Mouse (Mus musculus) adrenal gland, adult 18-20 months (tissue): ENCODE measurements around the gene Cd209c. TPM values are rescaled to one million over a fixed set of nuclear protein-coding genes. Genes with fewer than 3 reads are reported as not detected.

Source experiments
- DNase-seq, 2 experiments: peaks; one replicate each; pipeline ENCODE4 v3.0.0; 2021 to 2022; ENCODE audit warnings: low spot score in 2 of 2
- long read RNA-seq, 2 experiments: library from polyadenylated mRNA; stranded (forward); transcript quantifications; one replicate each; pipeline ENCODE4 v2.0.0; 2021
- total RNA-seq, 2 experiments: library from RNA; stranded (reverse); gene quantifications; 1 replicate in 1 of 2; 2 replicates in 1 of 2; pipeline ENCODE4 v1.2.3; 2021

The Cd209c gene
- under 1 TPM; 0.36 to 0.45 TPM for total RNA-seq
- long read RNA-seq, experiment 1: 0 reads
- long read RNA-seq, experiment 2: 0 reads

DNA sequence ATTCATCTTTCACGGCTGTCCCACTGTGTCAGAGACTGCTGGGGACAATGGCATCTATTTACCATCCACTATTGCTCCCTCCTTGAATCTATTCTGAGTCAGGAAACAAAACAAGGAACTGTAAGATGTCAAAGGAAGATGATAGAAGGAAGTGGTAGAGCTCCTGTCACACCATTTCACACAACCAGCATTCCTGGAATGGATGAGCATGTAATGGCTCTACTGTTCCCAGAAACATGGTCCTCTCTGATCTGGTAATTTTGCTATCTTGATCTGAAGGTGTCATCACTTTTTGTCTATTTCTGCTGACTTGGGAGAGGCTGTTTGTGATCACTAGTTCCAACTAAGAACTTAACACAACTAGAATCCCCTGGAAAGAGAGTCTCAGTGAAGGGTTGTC is at the start of gene Cd209c:
Gene Cd209c, minus strand, starts transcription at position 101 of the 400 bp plus-strand sequence.
- no peak for DNase-seq

GRCm38 (mm10) chr8:3994219-3994618 is 39.7 kb upstream of the Cd209c start:
- DNase-seq: no peak

DNA sequence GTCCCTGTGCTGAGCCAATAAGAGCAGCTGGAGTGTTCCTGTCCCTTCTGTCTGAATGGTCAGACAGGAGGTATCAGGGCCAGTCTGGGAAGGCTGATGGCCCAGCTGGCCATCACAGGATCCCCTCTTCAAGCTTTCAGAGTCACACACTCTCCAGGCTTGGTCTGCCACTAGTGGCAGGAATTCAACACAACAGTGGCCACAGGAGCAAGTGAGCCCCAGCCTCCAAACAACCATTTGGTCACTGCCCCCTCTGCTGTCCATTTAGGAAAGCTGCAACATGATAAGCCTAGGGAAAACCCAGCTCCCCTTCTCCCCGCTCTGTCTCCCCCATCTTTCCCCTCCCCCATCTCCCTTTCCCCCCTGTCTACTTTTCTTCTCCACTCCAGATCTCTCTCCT is 1.5 kb upstream of the Cd209c start:
- DNase-seq: peak in 1 of 2 experiments; percentile 18

DNA sequence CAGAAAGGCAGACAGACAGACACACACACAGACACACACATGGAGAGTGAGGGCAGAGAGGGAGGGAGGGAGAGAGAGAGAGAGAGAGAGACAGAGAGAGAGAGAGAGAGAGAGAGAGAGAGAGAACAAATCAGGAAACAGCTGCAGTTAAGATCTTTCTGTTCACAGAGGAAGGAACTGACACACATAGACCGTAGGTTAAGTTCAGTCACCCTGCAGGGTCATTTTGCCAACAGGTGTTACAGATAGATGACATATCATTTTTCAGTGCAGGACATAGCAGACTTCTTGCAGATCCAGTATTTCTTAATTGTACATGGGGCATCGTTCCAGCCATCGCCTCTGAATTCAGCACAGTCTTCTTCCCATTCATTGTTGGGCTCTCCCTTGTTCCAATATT is 14.5 kb downstream of the Cd209c start:
- DNase-seq: no peak

DNA sequence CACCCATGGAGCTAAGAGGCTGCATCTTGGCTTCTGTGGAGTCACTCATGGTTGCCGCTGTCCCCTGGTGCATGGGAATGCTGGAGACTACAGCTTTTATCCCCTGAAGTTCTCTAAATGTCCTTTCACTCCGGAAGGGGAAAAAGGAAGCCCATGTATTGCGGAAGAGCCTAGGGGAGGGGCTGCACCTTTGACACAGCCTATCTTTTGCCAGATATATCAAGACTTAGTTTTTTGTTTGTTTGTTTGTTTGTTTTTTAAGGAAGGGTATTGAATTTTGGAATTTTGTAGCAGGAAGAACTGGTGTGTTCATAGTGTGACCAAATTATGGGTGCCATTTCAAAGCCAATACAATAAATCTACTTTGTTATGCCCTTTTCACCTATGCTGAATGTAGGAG is 27.8 kb downstream of the Cd209c start, which contains the start of gene Cd209b:
Gene Cd209b, minus strand, starts transcription at position 101 of the 400 bp plus-strand sequence.
- no peak for DNase-seq

Other genes with a start within 250 kb of the Cd209c start
- gene Clec4g, start 234.1 kb downstream of the Cd209c start, total RNA-seq: not detected
- gene Cd209a, start 205.8 kb downstream of the Cd209c start, total RNA-seq: 1 to 10 TPM in 1 of 2 experiments, under 1 TPM in 1; 0.40 to 1.7 TPM
- gene Cd209e, start 100.4 kb downstream of the Cd209c start, total RNA-seq: not detected
- 1 to 10 TPM; 1.0 to 4.9 TPM for gene Cd209d, start 76.2 kb downstream of the Cd209c start, total RNA-seq
- 1 to 10 TPM; 1.1 to 3.0 TPM for gene Cd209b, start 27.9 kb downstream of the Cd209c start, total RNA-seq
- gene Cd209f, start 151.1 kb upstream of the Cd209c start, total RNA-seq: 1 to 10 TPM; 1.3 to 5.5 TPM
- gene Cd209g, start 179.4 kb upstream of the Cd209c start, total RNA-seq: 1 to 10 TPM in 1 of 2 experiments, under 1 TPM in 1; 0.50 to 1.6 TPM
- 10 to 100 TPM; 37.4 to 38.8 TPM for gene Evi5l, start 211.8 kb upstream of the Cd209c start, total RNA-seq